Mouse (Mus musculus) CH12.LX (cell line): ENCODE measurements around the gene Gosr1. TPM values are rescaled to one million over a fixed set of nuclear protein-coding genes. Genes with fewer than 3 reads are reported as not detected.

ENCODE experiments used
- DNase-seq: peaks from one replicate; pipeline ENCODE4 v3.0.0-alpha.2; 2013; ENCODE audit errors: extremely low read depth
- H3K27ac ChIP-seq: 2 replicates; pipeline ENCODE4 v1.5.1; 2012; ENCODE audit warnings: low read depth, mild to moderate bottlenecking, control low read depth, moderate library complexity; ENCODE audit not compliant: insufficient read depth
- H3K27me3 ChIP-seq: replicated peaks from 2 replicates; pipeline ENCODE3; 2012; ENCODE audit warnings: inconsistent platforms
- H3K36me3 ChIP-seq, 2 experiments: replicated peaks in 1 of 2; 2 replicates each; pipeline versions ENCODE3 to v1.6.1; 2012; ENCODE audit warnings: inconsistent platforms in 1 of 2, low read length in 1 of 2, mild to moderate bottlenecking in 1 of 2, mixed read lengths in 1 of 2, moderate library complexity in 1 of 2; ENCODE audit not compliant: control insufficient read depth in 1 of 2, insufficient read depth in 1 of 2
- H3K4me1 ChIP-seq, 2 experiments: 2 replicates each; pipeline ENCODE4 v1.6.1; 2012; ENCODE audit warnings: inconsistent platforms in 1 of 2, moderate library complexity in 1 of 2; ENCODE audit not compliant: insufficient read depth in 2 of 2, control insufficient read depth in 1 of 2
- H3K4me2 ChIP-seq: 2 replicates; pipeline ENCODE4 v1.6.1; 2012; ENCODE audit warnings: low read depth, mild to moderate bottlenecking, control low read depth; ENCODE audit not compliant: poor library complexity, insufficient read depth, severe bottlenecking
- H3K4me3 ChIP-seq, 3 experiments: fragments of 150-350 bp in 1 of 3; sonication (generic) in 1 of 3; replicated peaks in 1 of 3; 2 replicates each; pipeline versions ENCODE3 to v1.5.1; 2011 to 2012; ENCODE audit warnings: low read depth in 2 of 3, low read length in 2 of 3, mild to moderate bottlenecking in 2 of 3, moderate library complexity in 2 of 3, control low read depth in 1 of 3, improper control_type of control experiment in 1 of 3, inconsistent platforms in 1 of 3, mixed read lengths in 1 of 3; ENCODE audit not compliant: poor library complexity in 1 of 3
- H3K79me2 ChIP-seq: replicated peaks from 2 replicates; pipeline ENCODE4 v1.6.1; 2012; ENCODE audit warnings: mild to moderate bottlenecking, moderate library complexity; ENCODE audit not compliant: control insufficient read depth, poor library complexity, insufficient read depth, severe bottlenecking; ENCODE audit errors: extremely low read depth
- H3K9ac ChIP-seq: 2 replicates; pipeline ENCODE4 v1.6.1; 2012; ENCODE audit warnings: low read depth, mild to moderate bottlenecking, control low read depth, moderate library complexity; ENCODE audit not compliant: insufficient read depth
- H3K9me3 ChIP-seq: replicated peaks from 2 replicates; pipeline ENCODE3; 2012; ENCODE audit warnings: low read length, inconsistent platforms, mixed read lengths
- BHLHE40 ChIP-seq: IDR thresholded peaks from 2 replicates; pipeline ENCODE4 v1.6.1; 2011; ENCODE audit warnings: mild to moderate bottlenecking, low read depth, low read length, improper control_type of control experiment
- CHD1 ChIP-seq: IDR thresholded peaks from 2 replicates; pipeline ENCODE4 v1.6.1; 2012; ENCODE audit warnings: low read depth, low read length, improper control_type of control experiment, inconsistent platforms
- CHD2 ChIP-seq: IDR thresholded peaks from 2 replicates; pipeline ENCODE4 v1.6.1; 2011; ENCODE audit warnings: low read length, improper control_type of control experiment
- CTCF ChIP-seq, 2 experiments: IDR thresholded peaks in 1 of 2; conservative IDR thresholded peaks in 1 of 2; 2 replicates each; pipeline ENCODE4 v1.5.1; 2011 to 2012; ENCODE audit warnings: low read depth in 2 of 2, low read length in 2 of 2, improper control_type of control experiment in 1 of 2, inconsistent platforms in 1 of 2, mild to moderate bottlenecking in 1 of 2, moderate library complexity in 1 of 2
- E2F4 ChIP-seq: IDR thresholded peaks from 2 replicates; pipeline ENCODE4 v1.6.1; 2011; ENCODE audit warnings: low read depth, low read length, improper control_type of control experiment; ENCODE audit not compliant: insufficient replicate concordance
- ELF1 ChIP-seq: IDR thresholded peaks from 2 replicates; pipeline ENCODE4 v1.6.1; 2014; ENCODE audit warnings: low read depth, mild to moderate bottlenecking, inconsistent platforms, low read length, improper control_type of control experiment
- EP300 ChIP-seq: IDR thresholded peaks from 2 replicates; pipeline ENCODE4 v1.6.1; 2011; ENCODE audit warnings: low read length, improper control_type of control experiment
- ETS1 ChIP-seq: conservative IDR thresholded peaks from 2 replicates; pipeline ENCODE4 v1.6.1; 2012; ENCODE audit warnings: low read depth, mild to moderate bottlenecking, inconsistent platforms, low read length, improper control_type of control experiment, moderate library complexity
- GABPA ChIP-seq: IDR thresholded peaks from 2 replicates; pipeline ENCODE4 v1.6.1; 2012; ENCODE audit warnings: low read depth, low read length, improper control_type of control experiment, inconsistent platforms; ENCODE audit not compliant: insufficient replicate concordance
- HCFC1 ChIP-seq: IDR thresholded peaks from 2 replicates; pipeline ENCODE4 v1.6.1; 2012; ENCODE audit warnings: low read depth, mild to moderate bottlenecking, inconsistent platforms, low read length, improper control_type of control experiment
- IRF4 ChIP-seq: IDR thresholded peaks from 2 replicates; pipeline ENCODE4 v1.6.1; 2014; ENCODE audit warnings: low read depth, mild to moderate bottlenecking, inconsistent platforms, low read length, improper control_type of control experiment
- JUN ChIP-seq: IDR thresholded peaks from 2 replicates; pipeline ENCODE4 v1.6.1; 2011; ENCODE audit warnings: low read depth, mild to moderate bottlenecking, low read length, improper control_type of control experiment, moderate library complexity; ENCODE audit not compliant: insufficient read depth
- JUND ChIP-seq: conservative IDR thresholded peaks from 2 replicates; pipeline ENCODE4 v1.6.1; 2011; ENCODE audit warnings: low read depth, low read length, improper control_type of control experiment
- KAT2A ChIP-seq: IDR thresholded peaks from 2 replicates; pipeline ENCODE4 v1.6.1; 2012; ENCODE audit warnings: low read length, improper control_type of control experiment, inconsistent platforms; ENCODE audit not compliant: insufficient replicate concordance
- MAFK ChIP-seq: IDR thresholded peaks from 2 replicates; pipeline ENCODE4 v1.6.1; 2011; ENCODE audit warnings: low read length, improper control_type of control experiment; ENCODE audit not compliant: insufficient replicate concordance
- MAX ChIP-seq: IDR thresholded peaks from 2 replicates; pipeline ENCODE4 v1.6.1; 2011; ENCODE audit warnings: low read length, improper control_type of control experiment
- MAZ ChIP-seq: IDR thresholded peaks from 2 replicates; pipeline ENCODE4 v1.6.1; 2012; ENCODE audit warnings: low read depth, mild to moderate bottlenecking, inconsistent platforms, low read length, improper control_type of control experiment, moderate library complexity
- MEF2A ChIP-seq: IDR thresholded peaks from 2 replicates; pipeline ENCODE4 v1.6.1; 2014; ENCODE audit warnings: low read depth, mild to moderate bottlenecking, inconsistent platforms, low read length, improper control_type of control experiment, borderline replicate concordance
- MXI1 ChIP-seq: IDR thresholded peaks from 2 replicates; pipeline ENCODE4 v1.6.1; 2011; ENCODE audit warnings: mild to moderate bottlenecking, low read depth, low read length, improper control_type of control experiment
- MYC ChIP-seq: IDR thresholded peaks from 2 replicates; pipeline ENCODE4 v1.6.1; 2011; ENCODE audit warnings: low read depth, mild to moderate bottlenecking, improper control_type of control experiment, low read length
- NELFE ChIP-seq: IDR thresholded peaks from 2 replicates; pipeline ENCODE4 v1.6.1; 2011; ENCODE audit warnings: low read depth, low read length, improper control_type of control experiment
- NRF1 ChIP-seq: IDR thresholded peaks from 2 replicates; pipeline ENCODE4 v1.6.1; 2014; ENCODE audit warnings: low read depth, mild to moderate bottlenecking, inconsistent platforms, low read length, improper control_type of control experiment, moderate library complexity
- PAX5 ChIP-seq: IDR thresholded peaks from 2 replicates; pipeline ENCODE4 v1.6.1; 2012; ENCODE audit warnings: low read length, inconsistent platforms, mixed read lengths
- POLR2A ChIP-seq: IDR thresholded peaks from 2 replicates; pipeline ENCODE4 v1.6.1; 2011; ENCODE audit warnings: low read depth, mild to moderate bottlenecking, improper control_type of control experiment, low read length
- POLR2AphosphoS2 ChIP-seq: IDR thresholded peaks from 2 replicates; pipeline ENCODE4 v1.6.1; 2011; ENCODE audit warnings: low read depth, low read length, improper control_type of control experiment
- RAD21 ChIP-seq: IDR thresholded peaks from 2 replicates; pipeline ENCODE4 v1.6.1; 2011; ENCODE audit warnings: low read depth, mild to moderate bottlenecking, low read length, improper control_type of control experiment, moderate library complexity
- RCOR1 ChIP-seq: conservative IDR thresholded peaks from 2 replicates; pipeline ENCODE4 v1.6.1; 2012; ENCODE audit warnings: low read depth, mild to moderate bottlenecking, inconsistent platforms, low read length, improper control_type of control experiment
- SIN3A ChIP-seq: IDR thresholded peaks from 2 replicates; pipeline ENCODE4 v1.6.1; 2012; ENCODE audit warnings: low read length, improper control_type of control experiment, inconsistent platforms
- SMC3 ChIP-seq: IDR thresholded peaks from 2 replicates; pipeline ENCODE4 v1.6.1; 2011; ENCODE audit warnings: low read depth, low read length, improper control_type of control experiment
- TBP ChIP-seq: conservative IDR thresholded peaks from 2 replicates; pipeline ENCODE4 v1.6.1; 2011; ENCODE audit warnings: low read depth, low read length, improper control_type of control experiment
- TCF12 ChIP-seq: IDR thresholded peaks from 2 replicates; pipeline ENCODE4 v1.6.1; 2014; ENCODE audit warnings: low read depth, mild to moderate bottlenecking, inconsistent platforms, low read length, improper control_type of control experiment
- UBTF ChIP-seq: IDR thresholded peaks from 2 replicates; pipeline ENCODE4 v1.6.1; 2012; ENCODE audit warnings: low read depth, mild to moderate bottlenecking, inconsistent platforms, low read length, improper control_type of control experiment, moderate library complexity
- USF2 ChIP-seq: conservative IDR thresholded peaks from 2 replicates; pipeline ENCODE4 v1.6.1; 2011; ENCODE audit warnings: low read depth, low read length, improper control_type of control experiment
- ZC3H11A ChIP-seq: IDR thresholded peaks from 2 replicates; pipeline ENCODE4 v1.6.1; 2012; ENCODE audit warnings: low read depth, mild to moderate bottlenecking, inconsistent platforms, low read length, improper control_type of control experiment
- ZKSCAN1 ChIP-seq: IDR thresholded peaks from 2 replicates; pipeline ENCODE4 v1.6.1; 2012; ENCODE audit warnings: low read depth, inconsistent platforms, low read length, improper control_type of control experiment, borderline replicate concordance
- ZMIZ1 ChIP-seq: IDR thresholded peaks from 2 replicates; pipeline ENCODE4 v1.6.1; 2012; ENCODE audit warnings: low read depth, mild to moderate bottlenecking, inconsistent platforms, low read length, improper control_type of control experiment
- ZNF384 ChIP-seq: IDR thresholded peaks from 2 replicates; pipeline ENCODE4 v1.6.1; 2012; ENCODE audit warnings: low read depth, low read length, improper control_type of control experiment, inconsistent platforms
- dilution Hi-C: fragments of 300-500 bp; cut with MboI; formaldehyde crosslinking; loops from 2 replicates; pipeline ENCODE4 v1.14.3; 2020; ENCODE audit warnings: low sequenced_read_pairs; ENCODE audit not compliant: extremely low pct_unique_long_range_greater_than_20kb, extremely low pct_ligation_motif_present
- in situ Hi-C: fragments of 300-500 bp; cut with MboI; formaldehyde crosslinking; loops from 3 replicates; pipeline ENCODE4 v1.14.3; 2019; ENCODE audit warnings: low sequenced_read_pairs, low pct_ligation_motif_present, low pct_unique_long_range_greater_than_20kb, mixed read lengths
- polyA plus RNA-seq: library from polyadenylated mRNA; unstranded; fragments of >175 nt; gene quantifications from 2 replicates; pipeline ENCODE4 v1.2.1, GENCODE M21; 2012; ENCODE audit warnings: low read depth; ENCODE audit not compliant: insufficient read length
- total RNA-seq, 2 experiments: library from RNA; depleted of rRNA; stranded (reverse); fragments of 300-350 nt in 1 of 2; fragments of >200 nt in 1 of 2; gene quantifications; 2 replicates each; pipeline ENCODE4 v1.2.3; 2012 to 2014

The Gosr1 gene
- total RNA-seq (2012; rRNA removed) (21.2 and 23.8 TPM in 2 replicates), total RNA-seq (2014; rRNA removed) (40.2 and 41.2 TPM in 2 replicates), polyA plus RNA-seq (46.6 and 53.9 TPM in 2 replicates)

- H3K79me2 ChIP-seq, result peaks cover 18% of the 10 kb centered on the region
- no peaks in the 10 kb centered on the region for H3K27me3 ChIP-seq
- H3K36me3 ChIP-seq, result peaks cover 16 to 27% of the 10 kb centered on the region in 2 experiments
- H3K9ac ChIP-seq, result peak within 1 kb of the TSS; percentile 84
- dilution Hi-C loops, result no loop called here
- TF ChIP-seq IRF4 (peak; percentile 55; the same call in 1 of the 2 replicates), MYC (peak; percentile 87), MAFK (no peak), NRF1 (peak; percentile 57), ZMIZ1 (peak; percentile 64), POLR2AphosphoS2 (peak; percentile 93), ZKSCAN1 (no peak), GABPA (peak; percentile 82), CHD1 (no peak), BHLHE40 (no peak), JUND (no peak), PAX5 (no peak), EP300 (no peak), CTCF (conservative IDR thresholded peaks at IDR 0.05 in 1 of 2, IDR thresholded peaks at IDR 0.05 in 1 of 2; ENCODE audit: low read depth in 2 of 2, low read length in 2 of 2) (peak; percentile 74 to 94), SMC3 (peak; percentile 81), NELFE (peak; percentile 98), E2F4 (peak; percentile 13; the same call in 1 of the 2 replicates), HCFC1 (peak; percentile 92), RCOR1 (no peak), SIN3A (peak; percentile 96), MXI1 (peak; percentile 77), MAX (peak; percentile 84), UBTF (no peak), MAZ (peak; percentile 88), KAT2A (peak; percentile 81; the same call in 1 of the 2 replicates), CHD2 (no peak), ETS1 (peak; percentile 34), USF2 (no peak), JUN (peak; percentile 24; the same call in 1 of the 2 replicates), TCF12 (peak; percentile 99), ELF1 (peak; percentile 69), TBP (peak; percentile 96), ZNF384 (no peak), ZC3H11A (no peak), MEF2A (peak; percentile 82), POLR2A (peak; percentile 95), RAD21 (peak; percentile 41)
- TF ChIP-seq, all 38 proteins: peak for 24
- H3K4me3 ChIP-seq, result peak within 1 kb of the TSS; percentile 76 to 85 (median 77)
- H3K9me3 ChIP-seq, result no peaks in the 10 kb centered on the region
- in situ Hi-C loops, result no loop called here
- H3K4me2 ChIP-seq, result peak within 1 kb of the TSS; percentile 99
- H3K27ac ChIP-seq, result peak within 1 kb of the TSS; percentile 5; the same call in 1 of the 2 replicates
- peak; percentile 100 for DNase-seq
- peaks cover 4 to 15% of the 10 kb centered on the region in 2 experiments; a peak in 3 of 4 replicates for H3K4me1 ChIP-seq
Observed at GRCm38 (mm10) chr11:76763053-76763740, at the start of gene Gosr1. Gene Gosr1 (minus strand): TSS chr11:76763579.
